Mouse (Mus musculus) heart, postnatal 14 days (tissue): ENCODE results near the gene Chrna10. TPM values are rescaled to one million over a fixed set of nuclear protein-coding genes. Genes with fewer than 3 reads are reported as not detected.

Experiments used
- DNase-seq, 2 experiments: peaks; one replicate each; pipeline ENCODE4 v3.0.0; 2021 to 2022
- intact Hi-C: fragments of 180-260 bp; cut with DNase I; formaldehyde crosslinking; loops from one replicate; pipeline ENCODE4 v1.15.1; 2025
- long read RNA-seq, 2 experiments: library from polyadenylated mRNA; stranded (forward); transcript quantifications; one replicate each; pipeline ENCODE4 v2.0.0; 2021
- total RNA-seq, 2 experiments: library from RNA; stranded (reverse); gene quantifications; 2 replicates each; pipeline ENCODE4 v1.2.3; 2021

Gene Chrna10
- not detected for total RNA-seq
- long read RNA-seq, experiment 1, result 0 reads
- long read RNA-seq, experiment 2, partial matches to known transcripts, result 1 of 1 reads
- long read RNA-seq, experiment 2, other reads (novel, unspliced or antisense), result 0 of 1 reads

- no peak for DNase-seq
- intact Hi-C loops, result no loop called here
Observed at GRCm38 (mm10) chr7:102116579-102117331, at the start of gene Chrna10. TSS of gene Chrna10 (minus strand) at chr7:102116828.

- DNase-seq, result no peak
- intact Hi-C loops, result no loop called here
Observed at GRCm38 (mm10) chr7:102153691-102154090, 37.1 kb upstream of the Chrna10 start.

- no peak for DNase-seq
- intact Hi-C loops, result no loop called here
Observed at GRCm38 (mm10) chr7:102137898-102138297, 21.3 kb upstream of the Chrna10 start.

- intact Hi-C loops, result no loop called here
- DNase-seq, result peak; percentile 11 to 35
Observed at GRCm38 (mm10) chr7:102137464-102137863, 20.8 kb upstream of the Chrna10 start.

- intact Hi-C loops, result no loop called here
- no peak for DNase-seq
Observed at GRCm38 (mm10) chr7:102132395-102132794, 15.8 kb upstream of the Chrna10 start.

- intact Hi-C loops, result no loop called here
- no peak for DNase-seq
Observed at GRCm38 (mm10) chr7:102120326-102120725, 3.7 kb upstream of the Chrna10 start.

GRCm38 (mm10) chr7:102117382-102117781 lies 754 bp upstream of the Chrna10 start:
- DNase-seq, result no peak
- intact Hi-C loops, result no loop called here

- DNase-seq, result no peak
- intact Hi-C loops, result no loop called here
Observed at GRCm38 (mm10) chr7:102113151-102113729, 3.4 kb downstream of the Chrna10 start.

- no peak for DNase-seq
- intact Hi-C loops, result no loop called here
Observed at GRCm38 (mm10) chr7:102109746-102110145, 6.9 kb downstream of the Chrna10 start.

GRCm38 (mm10) chr7:102109171-102109570 lies 7.5 kb downstream of the Chrna10 start, which contains the start of gene Art5:
TSS of gene Art5 (minus strand) at chr7:102109489.
- intact Hi-C loops, result no loop called here
- DNase-seq, result no peak

- intact Hi-C loops, result no loop called here
- DNase-seq, result no peak
Observed at GRCm38 (mm10) chr7:102108206-102108605, 8.4 kb downstream of the Chrna10 start.

- DNase-seq, result peak; percentile 36 to 52
- intact Hi-C loops, result no loop called here
Observed at GRCm38 (mm10) chr7:102106700-102107141, 9.9 kb downstream of the Chrna10 start.

GRCm38 (mm10) chr7:102104126-102104525 lies 12.5 kb downstream of the Chrna10 start:
- no peak for DNase-seq
- intact Hi-C loops, result no loop called here

- intact Hi-C loops, result no loop called here
- no peak for DNase-seq
Observed at GRCm38 (mm10) chr7:102103555-102103954, 13.1 kb downstream of the Chrna10 start.

- intact Hi-C loops, result no loop called here
- no peak for DNase-seq
Observed at GRCm38 (mm10) chr7:102102696-102103095, 13.9 kb downstream of the Chrna10 start.

GRCm38 (mm10) chr7:102102241-102102640 lies 14.4 kb downstream of the Chrna10 start:
- peak in 1 of 2 experiments; percentile 38 for DNase-seq

GRCm38 (mm10) chr7:102101487-102101886 lies 15.1 kb downstream of the Chrna10 start, which contains the start of gene Art1:
TSS of gene Art1 (plus strand) at chr7:102101743.
- intact Hi-C loops, result no loop called here
- peak in 1 of 2 experiments; percentile 44 for DNase-seq

More at GRCm38 (mm10) chr7:102102241-102102640, 14.4 kb downstream of the Chrna10 start:
- intact Hi-C loops, result no loop called here

- DNase-seq, result no peak
- intact Hi-C loops, result no loop called here
Observed at GRCm38 (mm10) chr7:102100868-102101267, 15.8 kb downstream of the Chrna10 start.

GRCm38 (mm10) chr7:102099760-102100661 lies 16.6 kb downstream of the Chrna10 start:
- intact Hi-C loops, result no loop called here
- peak in 1 of 2 experiments; percentile 38 for DNase-seq

- intact Hi-C loops, result no loop called here
- DNase-seq, result no peak
Observed at GRCm38 (mm10) chr7:102087336-102087735, 29.3 kb downstream of the Chrna10 start.
